Mouse (Mus musculus): ENCODE results near the gene Cpa1.

Gene Cpa1

GRCm38 (mm10) chr6:30674714-30675280 is 35.8 kb downstream of the Cpa1 start:
- DNase-seq: no peak

DNA sequence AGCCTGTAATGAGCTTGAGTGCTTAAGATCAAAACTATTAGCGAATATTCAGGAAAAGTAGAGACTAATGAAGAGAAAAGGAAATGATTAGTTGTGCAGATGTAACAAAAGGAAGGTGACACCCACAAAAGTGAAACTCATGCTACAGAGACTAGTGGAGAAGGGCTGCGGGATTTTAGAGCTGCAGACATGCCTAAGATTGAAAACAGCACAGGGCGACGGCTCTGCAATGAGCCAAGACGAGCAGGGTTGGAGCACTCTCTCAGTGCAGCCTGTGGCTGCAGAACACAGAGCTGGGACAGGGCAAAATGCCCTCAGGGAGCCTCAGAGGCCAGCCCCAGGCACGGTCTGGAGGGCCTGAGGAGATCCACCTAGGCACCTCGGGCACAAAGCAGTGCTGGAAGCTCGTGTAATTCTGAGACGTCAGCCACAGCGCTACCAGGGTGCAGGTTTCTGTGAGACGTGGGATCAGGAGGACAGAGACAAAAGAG is 36.3 kb downstream of the Cpa1 start:
- DNase-seq: peak; percentile 48 to 64

DNA sequence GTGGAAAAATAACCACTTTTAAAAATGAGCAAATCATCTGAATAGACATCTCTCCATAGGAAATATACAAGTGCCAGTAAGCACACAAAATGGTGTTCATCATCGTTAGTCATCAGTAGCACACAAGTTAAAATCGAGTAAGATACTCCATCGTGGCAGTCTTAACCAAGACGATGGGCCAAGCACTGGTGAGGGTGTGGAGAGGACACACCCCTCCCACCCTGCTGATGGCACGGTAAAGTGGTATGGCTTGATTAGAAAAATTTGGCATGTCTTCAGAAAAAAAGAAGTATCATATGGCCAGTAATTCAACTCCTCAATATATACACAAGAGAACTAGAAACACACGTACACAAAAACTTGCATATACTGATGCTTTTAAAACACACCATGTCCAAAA is 37.5 kb downstream of the Cpa1 start:
- no peak for DNase-seq

- DNase-seq: no peak
These were observed 38.6 kb downstream of the Cpa1 start for GRCm38 (mm10) chr6:30677591-30677990.

- no peak for DNase-seq
These were observed 39.5 kb downstream of the Cpa1 start for GRCm38 (mm10) chr6:30678482-30678881.

DNA sequence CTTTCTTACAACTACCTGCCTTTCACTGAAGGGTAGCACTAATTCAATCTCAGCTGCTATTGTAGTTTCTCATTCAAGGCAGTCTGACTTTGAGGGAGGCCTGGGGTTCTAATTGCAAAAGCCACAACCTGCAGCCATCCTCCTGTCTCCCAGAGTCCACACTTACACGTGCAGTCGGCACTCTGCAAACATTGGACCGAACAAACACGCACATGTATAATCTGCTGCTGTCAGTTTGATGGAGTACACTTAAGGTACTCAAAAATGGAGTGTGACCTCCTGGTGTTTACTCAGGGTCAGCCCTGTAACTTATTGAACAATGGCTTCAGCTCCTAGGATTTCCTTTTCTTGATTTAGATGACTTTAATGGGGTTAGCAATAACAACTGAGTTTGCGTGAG is 40.5 kb downstream of the Cpa1 start:
- DNase-seq: no peak

DNA sequence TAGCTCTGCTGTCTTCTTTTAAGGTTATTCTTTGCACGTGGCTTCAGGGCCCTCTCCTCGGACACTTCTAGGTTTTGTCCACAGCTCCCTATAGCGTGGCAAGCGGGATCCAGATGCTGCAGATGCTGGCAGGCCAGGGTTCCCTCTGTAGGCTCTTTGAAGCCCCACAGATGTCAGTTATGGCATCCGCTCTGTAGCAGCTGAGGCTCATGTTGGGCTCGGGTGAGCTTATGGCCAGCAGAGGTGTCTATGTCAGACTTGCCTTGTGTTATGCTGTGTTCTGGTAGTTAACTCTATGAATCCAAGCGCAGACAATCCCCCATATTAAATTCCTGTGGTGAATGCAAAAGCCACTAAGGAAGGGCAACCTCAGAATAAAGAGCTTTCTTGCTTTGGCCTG is 41.4 kb downstream of the Cpa1 start:
- DNase-seq: no peak

DNA sequence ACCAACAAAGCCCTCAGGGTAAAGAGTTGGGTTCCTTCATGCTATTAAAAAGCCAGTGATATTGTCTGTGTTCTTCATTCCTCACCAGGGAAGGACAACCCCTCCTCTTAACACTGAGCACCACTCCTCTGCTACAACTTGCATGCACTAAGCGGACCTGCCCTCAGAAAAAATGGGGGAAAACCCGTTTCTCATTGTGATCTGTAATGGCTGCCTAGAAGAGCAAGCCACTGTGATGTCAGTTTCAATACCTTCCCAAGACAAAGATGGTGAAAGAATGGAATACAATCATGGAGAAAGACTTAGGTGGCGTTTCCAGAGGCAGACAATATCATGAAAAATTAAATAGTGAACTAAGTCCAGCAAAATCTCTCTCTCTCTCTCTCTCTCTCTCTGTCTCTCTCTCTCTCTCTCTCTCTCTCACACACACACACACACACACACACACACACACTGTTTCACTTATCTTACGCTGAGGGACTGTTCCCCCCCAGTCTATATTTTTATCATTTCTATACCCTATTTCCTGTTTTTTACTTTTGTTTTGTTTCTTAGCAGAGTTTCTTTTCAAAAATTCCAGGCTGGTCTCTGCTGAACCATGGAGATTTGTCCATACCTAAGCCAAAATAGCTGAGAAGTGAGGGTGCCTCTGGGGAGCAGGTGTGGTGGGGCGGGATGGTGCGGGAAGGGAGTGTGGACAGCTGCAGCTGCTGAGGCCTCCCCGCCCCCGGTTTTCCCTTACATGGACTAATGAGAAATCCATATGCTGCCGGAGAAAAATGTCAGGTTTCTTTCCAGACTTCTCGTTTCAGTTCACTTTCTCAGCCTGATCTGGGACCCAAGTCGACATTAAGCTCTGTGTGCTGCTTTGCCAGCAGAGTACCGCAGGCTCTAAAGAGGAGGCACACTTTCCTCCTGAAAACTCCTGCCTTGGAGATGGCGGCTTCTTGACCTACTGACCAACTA is 43.2 kb downstream of the Cpa1 start:
- peak; percentile 52 to 72 for DNase-seq

- no peak for DNase-seq
These were observed 45.6 kb downstream of the Cpa1 start for GRCm38 (mm10) chr6:30684570-30684969.

GRCm38 (mm10) chr6:30687198-30687597 is 48.2 kb downstream of the Cpa1 start:
- DNase-seq: no peak

- DNase-seq: no peak
These were observed 53.8 kb downstream of the Cpa1 start for GRCm38 (mm10) chr6:30692826-30693225.

GRCm38 (mm10) chr6:30693350-30693991 is 54.5 kb downstream of the Cpa1 start, which contains the start of gene Cep41:
Gene Cep41, minus strand, starts transcription at chr6:30693749.
- peak; percentile 95 to 97 for DNase-seq

GRCm38 (mm10) chr6:30694209-30694608 is 55.2 kb downstream of the Cpa1 start:
- DNase-seq: no peak

All from kidney, postnatal 4 days (tissue).